Mouse (Mus musculus) lung, embryonic 14.5 days (tissue): ENCODE measurements around the gene 1110051M20Rik. TPM values are rescaled to one million over a fixed set of nuclear protein-coding genes. Genes with fewer than 3 reads are reported as not detected.

ENCODE experiments used
- ATAC-seq: fragments of 200-750 bp; cut with Nextera tagmentation; 2 replicates; pipeline ENCODE4 v1.8.0; 2017; ENCODE audit warnings: mild to moderate bottlenecking, moderate TSS enrichment, moderate library complexity; ENCODE audit not compliant: insufficient read depth
- DNase-seq: peaks from one replicate; pipeline ENCODE4 v3.0.0-alpha.2; 2015
- H3K27ac ChIP-seq: fragments of 300-500 bp; sonication (generic); 2 replicates; pipeline ENCODE4 v1.5.1; 2014; ENCODE audit warnings: low read depth, mild to moderate bottlenecking, moderate library complexity
- H3K27me3 ChIP-seq: fragments of 300-500 bp; sonication (generic); 2 replicates; pipeline ENCODE4 v1.6.1; 2014; ENCODE audit warnings: low read length, control low read depth; ENCODE audit not compliant: insufficient read depth
- H3K36me3 ChIP-seq: fragments of 300-500 bp; sonication (generic); 2 replicates; pipeline ENCODE4 v1.6.1; 2014; ENCODE audit warnings: control low read depth; ENCODE audit not compliant: insufficient read depth
- H3K4me1 ChIP-seq: fragments of 300-500 bp; sonication (generic); 2 replicates; pipeline ENCODE4 v1.6.1; 2014; ENCODE audit warnings: antibody characterized with exemption, control low read depth; ENCODE audit not compliant: insufficient read depth
- H3K4me2 ChIP-seq: fragments of 300-500 bp; sonication (generic); 2 replicates; pipeline ENCODE4 v1.6.1; 2014; ENCODE audit warnings: mild to moderate bottlenecking
- H3K4me3 ChIP-seq: fragments of 300-500 bp; sonication (generic); 2 replicates; pipeline ENCODE4 v1.5.1; 2014; ENCODE audit warnings: low read depth, low read length
- H3K9ac ChIP-seq: fragments of 300-500 bp; sonication (generic); 2 replicates; pipeline ENCODE4 v1.6.1; 2014
- H3K9me3 ChIP-seq: fragments of 300-500 bp; sonication (generic); 2 replicates; pipeline ENCODE4 v1.6.1; 2016; ENCODE audit warnings: low read depth, low read length, control low read depth
- CTCF ChIP-seq: IDR thresholded peaks from 2 replicates; pipeline ENCODE4 v1.5.1; 2016; ENCODE audit warnings: antibody characterized with exemption, low read depth
- WGBS: fragments of 180-500 bp; shearing (Covaris S2); extraction: QIAGEN DNeasy Blood & Tissue Kit; methylation state at CpG from one replicate; pipeline ENCODE4 v1.1.7; 2014; 5-methylcytosine and 5-hydroxymethylcytosine counted together
- polyA plus RNA-seq: library from polyadenylated mRNA; unstranded; fragments of >200 nt; fragmentation: Nextera tagmentation; extraction: Ambion mirVana; gene quantifications from 2 replicates; pipeline ENCODE4 v1.2.1, GENCODE M21; 2014

Gene 1110051M20Rik
- polyA plus RNA-seq, 1 experiment from 2014 or later: 73.4 TPM

GRCm38 (mm10) chr2:91331051-91331843 lies 113.3 kb downstream of the 1110051M20Rik start:
- Histone ChIP-seq H3K36me3 (no peaks in the 10 kb centered on the region), H3K27me3 (no peaks in the 10 kb centered on the region), H3K9ac (no peak overlapping the region), H3K9me3 (no peaks in the 10 kb centered on the region), H3K4me1 (0 out of 2 replicates have a peak, but pooled peaks cover 4% of the 10 kb centered on the region), H3K4me2 (no peak overlapping the region), H3K27ac (no peak overlapping the region), H3K4me3 (no peak overlapping the region)
- no peak for TF ChIP-seq CTCF
- 70% methylated on average over 7 of the region's 7 CpGs for WGBS
- ATAC-seq (no peak), DNase-seq (no peak)

GRCm38 (mm10) chr2:91329996-91330738 lies 114.3 kb downstream of the 1110051M20Rik start:
- Histone ChIP-seq H3K9ac (no peak overlapping the region), H3K27ac (no peak overlapping the region), H3K9me3 (no peaks in the 10 kb centered on the region), H3K4me1 (0 out of 2 replicates have a peak, but pooled peaks cover 4% of the 10 kb centered on the region), H3K4me2 (no peak overlapping the region), H3K27me3 (no peaks in the 10 kb centered on the region), H3K36me3 (no peaks in the 10 kb centered on the region), H3K4me3 (no peak overlapping the region)
- DNase-seq (peak; percentile 24), ATAC-seq (no peak)
- 74% methylated on average over 8 of the region's 8 CpGs for WGBS
- no peak for TF ChIP-seq CTCF

- TF ChIP-seq CTCF: no peak
- Histone ChIP-seq H3K4me2 (no peak overlapping the region), H3K4me3 (no peak overlapping the region), H3K27me3 (no peaks in the 10 kb centered on the region), H3K36me3 (no peaks in the 10 kb centered on the region), H3K9ac (no peak overlapping the region), H3K4me1 (0 out of 2 replicates have a peak, but pooled peaks cover 4% of the 10 kb centered on the region), H3K27ac (no peak overlapping the region), H3K9me3 (no peaks in the 10 kb centered on the region)
- DNase-seq: no peak
- 90% methylated on average over 3 of the region's 3 CpGs for WGBS
- no peak for ATAC-seq
Observed at GRCm38 (mm10) chr2:91328729-91329125, 115.8 kb downstream of the 1110051M20Rik start.

GRCm38 (mm10) chr2:91327968-91328728 lies 116.4 kb downstream of the 1110051M20Rik start:
- H3K27ac ChIP-seq: no peak overlapping the region

GRCm38 (mm10) chr2:91326746-91327350 lies 117.7 kb downstream of the 1110051M20Rik start:
- no peaks in the 10 kb centered on the region for H3K36me3 ChIP-seq
- no peak overlapping the region for H3K4me2 ChIP-seq
- 0 out of 2 replicates have a peak overlapping the region, but pooled peaks have one; percentile 33 for H3K27ac ChIP-seq
- ATAC-seq (0 out of 2 replicates have a peak, but pooled peaks have one; percentile 43), DNase-seq (peak; percentile 64)
- 0 out of 2 replicates have a peak, but pooled peaks cover 4% of the 10 kb centered on the region for H3K4me1 ChIP-seq
- WGBS: 72% methylated on average over 13 of the region's 13 CpGs
- H3K9me3 ChIP-seq: no peaks in the 10 kb centered on the region
- no peak overlapping the region for H3K9ac ChIP-seq
- no peaks in the 10 kb centered on the region for H3K27me3 ChIP-seq
- no peak for TF ChIP-seq CTCF
- no peak overlapping the region for H3K4me3 ChIP-seq

More at GRCm38 (mm10) chr2:91327968-91328728, 116.4 kb downstream of the 1110051M20Rik start:
- Histone ChIP-seq H3K36me3 (no peaks in the 10 kb centered on the region), H3K4me2 (no peak overlapping the region), H3K4me1 (0 out of 2 replicates have a peak, but pooled peaks cover 4% of the 10 kb centered on the region), H3K9ac (no peak overlapping the region), H3K27me3 (no peaks in the 10 kb centered on the region), H3K4me3 (no peak overlapping the region), H3K9me3 (no peaks in the 10 kb centered on the region)
- ATAC-seq (no peak), DNase-seq (no peak)
- 66% methylated on average over 12 of the region's 12 CpGs for WGBS
- TF ChIP-seq CTCF: no peak

GRCm38 (mm10) chr2:91324761-91325421 lies 119.6 kb downstream of the 1110051M20Rik start:
- no peak overlapping the region for H3K4me2 ChIP-seq
- H3K27ac ChIP-seq: peak overlapping the region; percentile 24; the same call in 1 of the 2 replicates
- H3K9me3 ChIP-seq: no peaks in the 10 kb centered on the region
- no peak overlapping the region for H3K9ac ChIP-seq
- no peak overlapping the region for H3K4me3 ChIP-seq
- DNase-seq (peak; percentile 76), ATAC-seq (peak; percentile 45; the same call in 1 of the 2 replicates)
- no peaks in the 10 kb centered on the region for H3K36me3 ChIP-seq
- no peak for TF ChIP-seq CTCF
- 43% methylated on average over 15 of the region's 15 CpGs for WGBS
- no peaks in the 10 kb centered on the region for H3K27me3 ChIP-seq
- 0 out of 2 replicates have a peak, but pooled peaks cover 4% of the 10 kb centered on the region for H3K4me1 ChIP-seq
